Mouse (Mus musculus) heart, postnatal 4 days (tissue): ENCODE results near the gene Cul7. TPM values are rescaled to one million over a fixed set of nuclear protein-coding genes. Genes with fewer than 3 reads are reported as not detected.
A peak's percentile ranks its signal among the peaks of the same experiment; 100 is the strongest.

ENCODE experiments used
- DNase-seq: peaks from one replicate; pipeline ENCODE4 v3.0.0; 2021
- total RNA-seq, 2 experiments: library from RNA; stranded (reverse); gene quantifications; 2 replicates each; pipeline ENCODE4 v1.2.3; 2021

Cul7 gene
- total RNA-seq, 2 experiments from 2014 or later: 65.5 to 66.6 TPM

DNA sequence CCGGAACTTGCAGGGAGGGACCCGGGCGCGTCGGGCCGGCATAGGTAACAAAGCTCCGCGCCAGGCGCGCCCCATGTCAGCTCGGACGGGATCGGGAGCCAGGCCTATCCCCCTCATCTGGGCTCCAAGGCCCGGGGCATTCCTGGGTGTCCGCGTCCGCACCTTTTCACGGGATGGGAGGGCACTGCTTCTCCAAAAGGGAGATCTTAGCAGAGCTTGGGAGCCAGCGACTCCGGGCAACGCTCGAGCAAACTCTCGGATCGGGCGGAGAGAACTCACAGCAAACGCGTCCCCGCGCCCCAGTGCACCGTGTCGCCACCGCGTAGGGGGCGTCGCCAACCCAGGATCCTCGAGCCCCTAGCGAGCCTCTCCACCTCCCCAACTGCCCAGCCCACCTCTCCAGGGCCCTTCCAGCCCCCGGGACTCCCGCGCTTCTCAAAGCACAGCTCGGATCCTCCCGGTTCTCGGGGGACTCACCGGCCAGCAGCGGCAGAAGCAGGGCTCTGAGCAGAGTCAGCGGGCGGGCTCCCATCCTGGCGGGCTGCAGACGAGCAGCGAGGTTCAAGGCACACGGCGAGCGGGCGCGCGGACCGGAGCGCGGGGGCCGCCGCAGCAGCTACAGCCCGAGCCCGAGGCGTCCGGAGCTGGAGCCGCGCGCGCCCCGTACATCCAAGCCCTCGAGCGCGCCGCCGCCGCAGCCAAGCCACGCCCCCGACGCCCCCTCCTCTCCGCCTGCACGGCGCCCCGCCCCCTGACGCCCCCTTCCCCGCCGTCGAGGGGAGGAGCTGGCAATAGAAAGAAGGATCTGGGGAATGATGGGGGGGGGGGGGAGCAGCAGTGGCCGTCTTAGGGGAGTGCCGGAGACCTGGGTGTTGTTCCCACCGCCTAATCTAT lies 21.1 kb upstream of the Cul7 start, which contains the start of gene Ptk7:
Ptk7 (minus strand) TSS at position 714 of the 894 bp plus-strand sequence.
- peak; percentile 91 for DNase-seq

- peak; percentile 75 for DNase-seq
These were observed 20.3 kb upstream of the Cul7 start for GRCm38 (mm10) chr17:46629685-46630441.

GRCm38 (mm10) chr17:46636831-46637523 lies 13.2 kb upstream of the Cul7 start:
- peak; percentile 81 for DNase-seq

- no peak for DNase-seq
These were observed 10.2 kb upstream of the Cul7 start for GRCm38 (mm10) chr17:46639929-46640328.

DNA sequence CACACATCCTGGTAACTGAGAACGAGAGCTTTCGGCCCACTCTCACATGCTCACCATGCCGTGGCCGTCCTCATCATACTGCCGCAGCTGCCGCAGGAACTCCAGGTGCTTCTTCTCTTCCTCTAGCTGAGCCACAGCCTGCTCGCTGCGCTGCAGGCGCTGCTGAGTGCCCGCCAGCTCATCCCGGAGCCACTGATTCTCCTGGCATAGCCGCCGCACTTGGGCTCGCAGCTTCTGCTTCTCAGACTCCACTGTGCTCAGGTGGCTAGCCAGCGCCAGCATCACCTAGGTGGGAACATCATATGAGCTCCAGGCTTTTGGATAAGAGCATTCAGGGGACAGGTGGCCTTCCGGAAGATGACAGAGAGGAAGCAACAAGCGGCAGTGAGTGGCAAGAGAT lies 8.1 kb upstream of the Cul7 start:
- DNase-seq: no peak

GRCm38 (mm10) chr17:46644152-46644805 lies 5.9 kb upstream of the Cul7 start:
- no peak for DNase-seq

DNA sequence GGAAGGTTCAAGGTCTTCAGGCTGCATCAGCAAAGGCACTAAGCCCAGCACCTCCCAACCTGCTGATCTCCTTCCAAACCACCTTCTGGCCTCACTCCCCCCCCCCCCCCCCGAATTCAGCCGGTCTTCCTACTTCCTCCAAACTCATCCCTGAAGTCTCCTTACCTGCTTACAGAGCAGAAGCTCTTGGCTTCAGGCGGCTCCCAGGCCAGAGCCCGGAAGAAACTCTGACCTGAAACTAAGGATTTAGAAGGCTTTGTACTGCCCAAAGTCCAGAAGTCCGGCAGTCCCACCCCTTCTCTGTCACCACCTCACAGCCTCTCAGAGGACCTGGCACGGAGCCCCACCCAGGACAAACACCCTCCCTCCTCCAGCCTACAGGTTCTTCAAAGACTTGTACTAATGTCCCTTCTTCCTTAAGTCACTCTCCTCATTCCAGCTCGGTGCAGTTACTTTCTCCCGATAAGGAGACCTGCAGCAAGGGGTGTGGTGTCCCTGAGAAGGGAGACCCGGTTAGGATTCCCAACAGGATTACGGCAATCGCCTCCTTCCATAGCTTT lies 5.1 kb upstream of the Cul7 start:
- peak; percentile 68 for DNase-seq

GRCm38 (mm10) chr17:46645561-46646321 lies 4.4 kb upstream of the Cul7 start, which contains the start of the genes Klc4 and Mrpl2:
Gene Klc4 (minus strand): TSS chr17:46646022.
Gene Mrpl2 (plus strand): TSS chr17:46646229.
- DNase-seq: peak; percentile 99

- DNase-seq: no peak
These were observed 3.8 kb upstream of the Cul7 start for GRCm38 (mm10) chr17:46646322-46646662.

- no peak for DNase-seq
These were observed 2.9 kb upstream of the Cul7 start for GRCm38 (mm10) chr17:46647279-46647678.

DNA sequence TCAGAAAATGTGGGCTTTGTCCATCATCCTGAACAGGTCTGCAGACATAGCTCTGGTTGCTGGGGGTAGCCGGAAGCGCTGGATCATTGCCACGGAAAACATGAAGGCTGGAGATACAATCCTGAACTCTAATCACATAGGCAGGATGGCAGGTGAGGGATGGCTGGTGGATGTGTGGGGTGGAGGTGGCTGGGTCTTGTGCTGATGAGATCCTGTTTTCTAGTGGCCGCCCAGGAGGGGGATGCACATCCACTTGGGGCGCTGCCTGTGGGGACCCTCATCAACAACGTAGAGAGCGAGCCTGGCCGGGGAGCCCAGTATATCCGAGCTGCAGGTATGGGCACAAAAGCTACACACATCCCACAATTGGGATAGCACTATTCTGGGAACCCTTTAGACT lies 1.7 kb upstream of the Cul7 start:
- DNase-seq: no peak

DNA sequence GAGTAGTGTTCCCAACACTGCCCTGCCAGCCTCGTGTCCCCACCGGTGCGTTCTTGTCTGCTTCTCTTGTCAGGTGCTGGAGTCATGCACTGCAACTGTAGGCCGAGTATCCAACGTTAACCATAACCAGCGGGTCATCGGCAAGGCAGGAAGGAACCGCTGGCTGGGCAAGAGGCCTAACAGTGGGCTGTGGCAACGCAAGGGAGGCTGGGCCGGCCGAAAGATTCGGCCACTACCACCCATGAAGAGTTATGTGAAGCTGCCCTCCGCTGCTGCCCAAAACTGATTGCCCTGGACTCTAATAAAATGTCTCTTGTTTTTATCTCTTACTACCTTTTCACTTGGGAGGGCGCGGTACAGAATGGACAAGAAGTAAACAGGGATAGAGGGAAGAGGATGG lies 326 bp upstream of the Cul7 start:
- peak; percentile 44 for DNase-seq

DNA sequence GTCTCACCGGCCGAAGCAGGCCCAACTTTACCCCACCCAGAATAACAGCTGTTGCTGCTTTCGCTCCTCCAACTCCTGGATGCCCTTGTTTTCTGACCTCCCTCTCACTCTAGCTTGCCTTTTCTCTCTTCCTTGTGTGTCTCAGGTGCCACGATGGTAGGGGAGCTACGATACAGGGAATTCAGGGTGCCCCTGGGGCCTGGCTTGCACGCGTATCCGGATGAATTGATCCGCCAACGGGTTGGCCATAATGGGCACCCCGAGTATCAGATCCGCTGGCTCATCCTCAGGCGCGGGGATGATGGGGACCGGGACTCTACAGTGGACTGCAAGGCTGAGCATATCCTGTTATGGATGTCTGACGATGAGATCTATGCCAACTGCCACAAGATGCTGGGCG lies 1.2 kb downstream of the Cul7 start:
- DNase-seq: no peak

DNA sequence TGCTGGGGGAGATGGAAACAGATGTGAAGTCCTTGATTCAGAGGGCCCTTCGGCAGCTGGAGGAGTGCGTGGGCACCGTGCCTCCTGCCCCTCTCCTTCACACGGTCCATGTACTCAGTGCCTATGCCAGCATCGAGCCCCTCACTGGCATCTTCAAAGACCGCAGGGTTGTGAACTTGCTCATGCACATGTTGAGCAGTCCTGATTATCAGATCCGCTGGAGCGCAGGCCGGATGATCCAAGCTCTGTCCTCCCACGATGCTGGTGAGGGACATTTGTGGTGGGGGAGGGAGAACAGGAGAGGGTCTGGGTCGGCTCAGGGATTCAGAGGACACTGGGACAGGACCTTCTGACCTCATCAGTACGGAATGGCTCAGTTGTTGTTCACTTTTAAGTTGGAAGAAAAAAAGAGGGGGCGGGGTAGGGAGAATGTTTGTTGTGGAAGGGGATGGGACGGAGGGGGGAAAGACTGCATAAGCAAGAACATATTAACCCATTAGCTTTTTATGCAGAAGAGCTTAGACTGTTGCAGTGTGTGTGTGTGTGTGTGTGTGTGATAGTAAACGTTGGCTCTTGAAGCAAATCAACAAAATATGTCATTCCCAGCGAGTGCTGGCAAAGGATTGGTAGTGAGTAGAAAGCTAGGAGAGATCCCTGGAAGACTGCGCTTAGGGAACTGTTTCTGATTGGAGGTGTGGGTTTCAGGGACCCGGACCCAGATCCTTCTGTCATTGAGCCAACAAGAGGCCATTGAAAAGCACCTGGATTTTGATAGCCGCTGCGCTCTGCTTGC lies 1.8 kb downstream of the Cul7 start:
- no peak for DNase-seq

DNA sequence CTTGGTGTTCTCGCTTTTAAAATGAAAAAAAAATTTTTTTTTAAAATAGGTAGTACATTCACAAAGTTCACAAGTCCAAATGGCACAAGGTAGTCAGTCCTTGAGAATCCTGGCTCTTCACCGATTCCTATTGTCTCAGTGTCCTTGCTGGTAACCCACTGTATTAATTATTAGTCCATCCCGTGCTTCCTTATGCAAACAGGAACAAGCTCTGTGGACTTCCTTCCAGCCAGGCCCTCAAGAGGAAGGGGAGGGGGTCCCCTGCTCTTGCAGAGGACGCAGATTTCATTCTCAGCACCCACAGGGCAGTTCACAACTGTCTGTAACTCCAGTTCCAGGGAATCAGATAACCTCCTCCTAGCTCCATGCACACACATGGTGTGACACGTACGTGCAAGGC lies 5.9 kb downstream of the Cul7 start:
- no peak for DNase-seq

DNA sequence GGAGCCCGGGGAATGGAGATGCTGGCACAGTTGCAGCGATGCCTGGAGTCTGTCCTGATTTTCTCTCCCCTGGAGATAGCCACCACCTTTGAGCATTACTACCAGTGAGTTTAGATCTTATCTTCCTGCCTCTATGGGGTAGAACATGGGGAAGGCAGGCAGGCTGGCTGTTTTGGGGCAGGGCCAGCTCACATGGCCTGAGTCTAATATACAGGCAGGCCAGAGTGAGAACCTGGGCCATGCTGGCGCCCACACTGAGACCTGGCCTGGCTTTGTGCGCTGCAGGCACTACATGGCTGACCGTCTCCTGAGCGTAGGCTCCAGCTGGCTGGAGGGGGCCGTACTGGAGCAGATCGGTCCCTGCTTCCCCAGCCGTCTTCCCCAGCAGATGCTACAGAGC lies 11.2 kb downstream of the Cul7 start:
- no peak for DNase-seq

DNA sequence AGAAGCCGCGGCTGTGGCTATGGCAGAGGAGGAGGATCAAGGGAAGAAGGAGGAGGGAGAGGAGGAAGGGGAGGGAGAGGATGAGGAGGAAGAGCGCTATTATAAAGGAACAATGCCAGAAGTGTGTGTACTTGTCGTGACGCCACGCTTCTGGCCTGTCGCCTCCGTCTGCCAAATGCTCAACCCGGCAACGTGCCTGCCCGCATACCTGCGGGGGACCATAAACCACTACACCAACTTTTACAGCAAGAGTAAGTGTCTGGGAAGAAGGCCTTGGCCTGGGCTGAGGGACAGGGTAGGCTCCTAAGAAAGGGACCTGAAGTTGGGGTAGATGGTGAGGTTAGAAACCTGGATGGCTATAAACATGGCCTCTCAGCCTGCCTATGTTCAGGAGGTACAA lies 11.8 kb downstream of the Cul7 start:
- DNase-seq: no peak

- peak; percentile 49 for DNase-seq
These were observed 12.6 kb downstream of the Cul7 start for GRCm38 (mm10) chr17:46662730-46663129.

DNA sequence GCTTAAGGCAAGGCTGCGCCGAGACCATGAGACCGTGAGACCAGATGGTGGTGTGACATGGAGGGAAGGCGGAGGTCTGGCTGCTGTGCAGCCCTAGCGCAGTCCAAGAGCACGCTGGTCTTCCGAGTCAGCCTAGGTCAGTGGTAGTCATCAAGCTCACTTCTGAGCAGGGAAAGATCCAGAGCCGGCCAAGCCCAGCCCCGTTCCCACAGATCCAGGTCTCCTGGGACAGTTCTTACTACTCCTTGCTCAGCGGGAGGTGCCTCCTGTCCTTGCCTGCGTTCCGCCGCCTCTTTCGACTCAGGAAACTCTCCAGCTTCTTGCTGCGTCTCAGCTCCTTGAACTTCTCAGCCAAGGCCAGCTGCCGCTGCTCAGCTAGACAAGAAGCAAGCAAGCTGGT lies 17.6 kb downstream of the Cul7 start:
- DNase-seq: no peak

- DNase-seq: no peak
These were observed 19.8 kb downstream of the Cul7 start for GRCm38 (mm10) chr17:46669911-46670310.
